Mouse (Mus musculus) layer of hippocampus, adult 2 months (tissue): ENCODE measurements at regions not wholly inside any gene's neighbourhood (a gene's known extent, or its start where the extent isn't known, plus 50 kb on each side); places are given as distances from the start of the nearest gene placed in this dataset.
A peak's percentile ranks its signal among the peaks of the same experiment; 100 is the strongest.

Experiments used
- DNase-seq, 2 experiments: peaks; one replicate each; pipeline ENCODE4 v3.0.0; 2022; ENCODE audit warnings: low spot score in 2 of 2
- H3K27ac ChIP-seq: fragments of 200-600 bp; 2 replicates; pipeline ENCODE4 v1.8.1; 2022
- H3K4me3 ChIP-seq: fragments of 200-600 bp; 2 replicates; pipeline ENCODE4 v1.8.1; 2022; ENCODE audit warnings: mild to moderate bottlenecking
- CTCF ChIP-seq: fragments of 200-600 bp; conservative IDR thresholded peaks from 2 replicates; pipeline ENCODE4 v1.8.1; 2022; ENCODE audit warnings: antibody characterized with exemption, mild to moderate bottlenecking, moderate library complexity

DNA sequence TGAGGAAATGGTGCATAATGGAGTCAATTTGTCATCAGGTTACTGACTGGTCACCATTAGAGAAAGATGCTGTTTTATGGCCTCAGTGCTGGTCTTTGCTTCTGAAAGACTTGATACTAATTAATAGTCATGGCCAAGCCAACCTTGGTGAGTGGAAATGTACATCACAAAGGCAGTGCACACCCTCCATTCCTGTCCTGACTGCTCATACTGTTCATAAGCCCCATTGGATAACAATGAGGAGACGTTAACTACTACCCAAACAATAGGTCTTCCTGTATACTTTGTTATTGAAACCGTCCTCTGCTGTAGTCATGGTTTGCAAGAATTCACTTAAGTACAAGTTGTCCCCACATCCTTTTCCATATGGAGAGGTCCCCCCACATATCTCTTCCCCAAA is 605.8 kb upstream of the Slc35b3 start:
- TF ChIP-seq CTCF: no peak
- H3K27ac ChIP-seq: no peak overlapping the region
- no peak overlapping the region for H3K4me3 ChIP-seq
- DNase-seq: no peak

DNA sequence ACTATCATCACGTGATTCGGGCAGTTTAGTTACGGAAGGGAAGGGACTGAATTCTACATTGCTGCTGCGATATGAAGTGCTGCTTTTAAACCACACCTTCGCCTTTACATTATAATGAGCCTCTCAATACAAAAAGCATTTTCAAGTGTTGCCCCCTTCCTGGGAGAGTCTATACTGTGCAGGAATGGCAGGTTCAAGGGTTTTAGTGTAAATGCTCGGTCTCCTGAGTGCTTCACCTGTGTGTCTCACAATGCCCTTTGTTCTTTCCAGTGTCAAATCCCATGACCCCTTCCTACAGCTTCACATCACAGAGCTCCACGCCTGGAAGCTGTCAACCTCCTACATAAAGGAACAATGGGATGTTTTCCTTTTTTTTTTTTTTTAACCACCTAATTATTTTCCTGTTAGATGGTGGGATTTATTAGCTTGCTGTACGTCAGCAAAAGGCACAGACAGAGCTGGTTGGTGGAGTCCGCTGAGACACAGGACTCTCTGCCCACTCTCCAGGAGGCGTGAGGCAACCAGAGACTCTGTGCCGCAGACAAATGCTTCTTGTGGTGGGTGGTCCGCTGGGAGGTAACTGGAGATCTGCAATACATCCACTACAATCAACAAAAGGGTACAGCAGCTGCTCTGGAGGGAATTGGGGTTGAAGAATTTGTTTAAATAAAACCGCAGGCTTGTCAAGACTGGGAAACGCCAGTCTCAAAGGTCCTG is 577.2 kb upstream of the Slc35b3 start:
- no peak for DNase-seq
- TF ChIP-seq CTCF: no peak

DNA sequence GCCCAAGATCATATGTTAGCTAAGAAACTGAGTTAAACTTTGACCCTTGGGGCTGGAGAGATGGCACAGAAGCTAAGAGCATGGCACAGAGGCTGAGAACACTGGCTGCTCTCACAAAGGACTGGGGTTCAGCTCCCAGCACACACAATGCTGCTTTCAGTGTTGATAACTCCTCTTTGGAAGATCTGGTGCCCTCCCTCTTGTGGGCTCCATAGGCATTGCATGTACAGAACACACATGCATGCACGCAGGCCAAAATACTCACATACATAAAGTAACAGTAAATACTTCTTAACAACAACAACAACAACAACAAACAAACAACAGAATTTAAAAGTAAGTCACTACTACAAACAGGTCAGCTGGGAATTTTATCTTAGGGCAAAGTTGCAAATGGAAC is 565.8 kb upstream of the Slc35b3 start:
- Histone ChIP-seq H3K27ac (no peak overlapping the region), H3K4me3 (no peak overlapping the region)
- TF ChIP-seq CTCF: peak; percentile 56
- no peak for DNase-seq

More for the DNA sequence above, 577.2 kb upstream of the Slc35b3 start:
- Histone ChIP-seq H3K27ac (no peak overlapping the region), H3K4me3 (no peak overlapping the region)

DNA sequence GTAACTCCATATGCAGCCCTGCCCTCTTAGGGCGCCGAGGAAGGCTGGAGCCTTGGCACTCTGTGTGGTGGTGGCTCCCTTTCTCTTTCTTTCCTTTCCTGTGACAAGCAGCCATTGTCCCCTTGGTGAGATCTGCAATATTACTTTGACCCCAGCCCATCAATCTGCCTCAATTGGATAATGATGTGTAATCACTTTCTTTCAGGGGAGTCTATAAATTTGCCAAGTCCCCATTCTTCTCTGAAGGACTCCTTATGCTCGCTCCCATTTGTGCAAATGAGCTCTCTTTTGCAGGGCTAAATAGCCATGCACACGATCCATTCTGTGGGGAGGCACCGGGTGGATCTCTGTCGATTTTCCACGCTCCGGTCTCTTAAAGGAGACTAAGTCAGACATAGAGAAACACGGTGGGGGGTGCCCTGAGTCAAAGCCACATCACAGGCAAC is 563.2 kb upstream of the Slc35b3 start:
- Histone ChIP-seq H3K4me3 (no peak overlapping the region), H3K27ac (no peak overlapping the region)
- no peak for TF ChIP-seq CTCF
- no peak for DNase-seq

DNA sequence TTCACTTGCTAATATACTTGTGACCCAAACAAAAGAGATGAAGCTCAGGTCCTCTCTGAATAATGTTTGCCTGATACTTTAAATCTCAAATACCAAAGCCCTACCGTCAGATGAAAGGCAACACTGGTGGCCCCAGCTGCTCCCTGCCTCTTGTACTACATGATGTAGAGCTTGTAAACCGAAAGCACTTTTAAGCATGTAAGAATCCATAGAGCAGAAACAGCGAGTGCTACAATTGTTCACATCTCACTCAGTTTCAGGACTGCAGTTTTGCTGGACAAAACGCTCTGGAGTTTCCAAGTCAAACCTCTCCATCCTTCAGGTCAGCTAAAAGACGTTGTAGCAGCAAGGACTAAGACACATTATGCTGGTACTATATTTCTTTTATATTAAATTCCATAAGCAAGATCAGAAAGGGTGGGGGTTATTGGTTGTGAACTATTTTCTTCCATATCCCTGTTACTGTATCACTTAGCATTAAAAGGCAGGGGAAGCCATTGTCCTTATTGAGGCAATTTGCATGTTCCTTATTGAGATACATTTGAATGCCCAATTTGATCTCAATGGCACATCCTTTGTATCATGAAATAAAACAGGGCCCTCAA is 562.7 kb upstream of the Slc35b3 start:
- DNase-seq: no peak
- no peak for TF ChIP-seq CTCF
- no peak overlapping the region for H3K4me3 ChIP-seq
- H3K27ac ChIP-seq: no peak overlapping the region

DNA sequence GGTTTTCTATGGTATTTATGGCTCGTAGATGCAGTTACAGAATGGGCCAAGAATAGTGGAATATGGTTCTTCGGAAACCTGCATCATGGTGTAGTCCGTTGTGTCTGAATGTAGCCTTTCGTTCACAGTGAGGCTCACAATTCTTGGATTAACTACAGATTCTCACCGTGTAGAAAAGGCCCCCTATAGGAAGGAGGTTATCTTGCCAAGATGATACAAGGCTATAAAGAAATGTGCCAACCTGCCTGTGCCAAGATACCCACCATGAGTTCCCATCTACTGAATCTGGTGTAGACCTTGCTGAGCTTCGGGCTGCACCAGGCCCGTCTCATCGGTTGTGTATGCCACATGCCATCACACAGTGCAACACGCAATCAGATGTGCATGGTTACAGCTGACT is 560.2 kb upstream of the Slc35b3 start:
- Histone ChIP-seq H3K27ac (no peak overlapping the region), H3K4me3 (no peak overlapping the region)
- TF ChIP-seq CTCF: no peak
- DNase-seq: no peak

DNA sequence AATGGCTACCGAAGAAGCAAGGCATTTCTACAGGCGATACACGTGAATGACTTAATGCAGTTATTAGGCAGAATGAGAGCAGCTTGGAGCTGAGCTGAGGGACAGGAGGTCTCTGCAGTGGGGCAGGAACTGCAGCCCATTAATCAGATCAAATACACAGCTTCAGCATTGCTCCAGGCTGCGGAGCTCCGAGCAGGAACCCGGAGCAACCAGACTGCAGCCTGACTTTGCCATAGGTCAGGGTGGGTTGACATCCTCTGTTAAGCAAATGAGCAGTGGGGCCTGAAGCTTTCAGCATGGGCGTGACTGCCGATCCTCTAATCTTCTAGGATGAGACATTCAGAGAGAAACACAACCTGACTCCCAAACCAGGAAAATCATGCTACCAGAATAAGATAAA is 555.4 kb upstream of the Slc35b3 start:
- H3K27ac ChIP-seq: no peak overlapping the region
- DNase-seq: no peak
- no peak for TF ChIP-seq CTCF

DNA sequence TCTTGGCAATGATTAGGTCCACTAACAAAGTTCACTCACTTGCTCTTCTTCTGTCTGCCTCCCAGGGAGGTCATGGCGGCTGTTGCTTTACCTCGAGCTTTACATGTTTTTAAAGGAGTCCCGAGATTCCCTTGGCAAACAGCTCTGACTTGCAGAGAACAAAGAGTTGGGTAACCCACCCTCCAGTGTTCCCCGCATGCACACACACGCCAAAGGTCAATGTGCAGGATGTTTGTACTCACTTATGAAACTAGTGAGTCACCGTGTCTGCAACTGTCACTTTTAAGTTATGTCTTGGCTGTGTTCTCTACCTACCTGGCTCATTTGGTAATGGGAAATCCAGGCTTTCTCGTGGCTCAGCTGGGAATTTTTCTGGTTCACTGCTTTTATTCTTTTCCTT is 529.1 kb upstream of the Slc35b3 start:
- Histone ChIP-seq H3K27ac (no peak overlapping the region), H3K4me3 (no peak overlapping the region)
- DNase-seq: no peak
- no peak for TF ChIP-seq CTCF

More for the DNA sequence above, 555.4 kb upstream of the Slc35b3 start:
- no peak overlapping the region for H3K4me3 ChIP-seq

DNA sequence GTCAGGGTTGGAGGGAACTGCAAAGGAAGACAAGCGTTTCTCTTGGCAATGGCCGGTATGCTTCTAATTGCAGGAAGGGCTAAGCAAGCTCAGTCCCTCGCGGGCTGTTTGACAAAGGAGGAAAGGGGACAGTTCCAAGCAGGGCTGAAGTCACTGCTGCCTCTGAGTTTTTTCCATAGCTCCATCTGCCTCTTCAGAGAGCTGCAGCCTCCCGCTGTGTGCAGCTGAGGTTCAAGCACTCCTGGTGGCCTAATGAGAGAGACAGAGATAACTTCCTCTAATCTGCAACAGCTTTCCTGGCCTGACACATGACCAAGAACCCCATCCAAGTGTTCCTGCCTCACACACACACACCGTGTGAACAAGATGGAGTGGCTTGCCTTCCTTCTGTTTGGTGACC is 511.9 kb upstream of the Slc35b3 start:
- TF ChIP-seq CTCF: no peak
- no peak for DNase-seq
- no peak overlapping the region for H3K4me3 ChIP-seq
- H3K27ac ChIP-seq: no peak overlapping the region

DNA sequence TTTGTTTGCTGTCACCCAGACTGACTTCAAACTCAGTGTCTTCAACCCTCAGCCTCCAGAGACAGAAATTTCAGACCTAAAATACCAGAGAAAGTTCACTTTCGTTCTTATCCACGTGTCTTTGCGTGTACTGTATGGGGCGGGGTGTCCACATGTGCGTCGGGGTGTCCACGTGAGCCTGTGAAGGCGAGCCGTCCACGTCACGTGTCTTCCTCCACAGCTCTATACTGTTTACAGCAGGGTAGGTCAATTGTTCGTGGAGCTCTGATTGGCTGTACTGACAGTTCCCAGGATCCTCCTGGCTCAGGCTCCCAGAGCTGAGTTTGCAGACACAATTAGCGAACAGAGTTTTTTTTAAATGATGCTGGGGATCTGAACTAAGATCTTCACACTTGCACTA is 481.1 kb upstream of the Slc35b3 start:
- TF ChIP-seq CTCF: no peak
- H3K4me3 ChIP-seq: no peak overlapping the region
- no peak for DNase-seq
- no peak overlapping the region for H3K27ac ChIP-seq

DNA sequence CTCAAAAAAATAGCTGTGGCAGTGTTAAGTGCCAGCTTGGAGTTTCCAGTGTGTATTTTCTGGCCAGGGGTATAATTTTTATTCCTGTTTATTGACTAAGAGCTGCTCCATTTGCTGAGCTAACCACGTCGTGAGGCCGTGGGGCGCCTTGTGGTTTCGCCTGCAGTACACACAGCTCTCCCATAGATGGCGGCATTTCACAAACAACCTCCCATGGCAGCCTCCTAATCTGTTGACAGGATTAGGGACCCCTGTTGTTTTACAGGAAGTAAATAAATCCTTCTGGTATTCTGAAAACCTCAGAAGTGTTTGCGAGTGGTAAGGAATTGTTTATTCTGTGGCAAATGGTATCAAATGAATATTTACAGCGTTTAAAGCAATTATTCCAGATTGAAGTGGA is 480.2 kb upstream of the Slc35b3 start:
- DNase-seq: peak; percentile 63 to 83
- Histone ChIP-seq H3K4me3 (peak overlapping the region; percentile 3; the same call in 1 of the 2 replicates), H3K27ac (no peak overlapping the region)
- peak; percentile 98 for TF ChIP-seq CTCF

DNA sequence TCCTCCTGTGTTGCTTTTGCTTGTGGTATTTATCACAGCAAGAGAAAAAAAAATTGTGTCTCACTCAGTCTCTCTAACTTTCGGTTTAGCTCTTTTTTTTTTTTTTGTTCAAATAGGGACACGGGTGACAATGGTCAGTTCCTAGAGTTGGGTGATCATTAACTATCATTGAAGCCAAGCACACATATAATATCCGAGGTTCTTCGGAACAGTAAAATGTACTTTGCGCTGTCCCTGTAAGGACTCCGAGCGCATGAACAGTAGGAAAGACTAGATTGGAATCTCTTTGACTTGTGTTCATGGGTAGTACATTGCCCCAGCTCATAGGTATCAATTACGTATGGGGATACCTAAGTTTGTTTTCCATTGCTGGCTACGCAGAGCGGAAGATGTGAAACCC is 479.7 kb upstream of the Slc35b3 start:
- no peak for DNase-seq
- no peak overlapping the region for H3K4me3 ChIP-seq
- H3K27ac ChIP-seq: no peak overlapping the region
- no peak for TF ChIP-seq CTCF

DNA sequence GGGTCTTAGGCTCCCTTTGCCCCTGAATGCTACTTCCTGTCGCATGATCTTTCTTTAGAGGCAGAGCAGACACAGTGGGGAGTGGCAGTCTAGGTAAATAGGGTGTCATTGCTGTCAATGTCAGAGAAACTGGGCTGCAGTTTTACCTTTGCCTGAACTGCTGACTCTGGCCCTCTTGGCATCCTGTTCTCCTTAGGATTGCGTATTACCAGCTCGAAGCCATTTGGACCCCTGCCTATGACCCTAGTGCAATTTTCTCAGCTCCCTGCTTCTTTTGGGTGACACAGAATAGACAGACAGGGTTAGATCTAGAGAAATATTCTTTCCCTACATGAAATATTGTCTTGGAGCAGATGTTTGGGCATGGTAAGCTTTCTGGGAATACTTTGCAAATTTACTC is 467.3 kb upstream of the Slc35b3 start:
- H3K27ac ChIP-seq: no peak overlapping the region
- no peak for DNase-seq
- TF ChIP-seq CTCF: no peak
- no peak overlapping the region for H3K4me3 ChIP-seq

DNA sequence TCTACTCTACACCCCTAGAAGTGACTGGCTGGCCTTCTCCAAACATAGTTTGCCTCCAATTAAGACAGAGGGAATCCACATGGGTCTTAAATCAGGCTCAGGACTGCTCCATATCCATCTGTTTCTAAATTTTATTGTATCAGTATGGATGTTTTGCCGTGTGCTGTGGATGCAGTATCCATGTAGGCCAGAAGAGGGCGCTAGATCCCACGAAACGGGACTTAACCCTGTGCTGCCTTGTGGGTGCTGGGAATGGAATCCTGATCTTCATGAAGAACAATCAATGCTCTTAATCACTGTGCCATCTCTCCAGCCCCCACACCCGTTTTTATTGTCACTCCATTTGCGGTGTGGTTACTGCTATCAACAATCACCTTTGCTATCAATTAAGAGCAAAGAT is 465.3 kb upstream of the Slc35b3 start:
- DNase-seq: no peak
- TF ChIP-seq CTCF: peak; percentile 56
- H3K4me3 ChIP-seq: no peak overlapping the region
- H3K27ac ChIP-seq: no peak overlapping the region
